Mouse (Mus musculus) bone marrow, adult 2 months (tissue): ENCODE results near the gene Pou2f1.

Source experiments
- CTCF ChIP-seq: fragments of 200-500 bp; IDR thresholded peaks from 2 replicates; pipeline ENCODE4 v1.5.1; 2011; ENCODE audit warnings: low read length, control low read depth; ENCODE audit not compliant: control insufficient read depth, insufficient read depth
- POLR2A ChIP-seq: fragments of 200-500 bp; IDR thresholded peaks from 2 replicates; pipeline ENCODE4 v1.6.1; 2011; ENCODE audit warnings: low read depth, mild to moderate bottlenecking, control low read depth, low read length, borderline replicate concordance; ENCODE audit not compliant: control insufficient read depth

GRCm38 (mm10) chr1:165844956-165845355 lies 157.5 kb downstream of the Pou2f1 start:
- TF ChIP-seq POLR2A (no peak; the same call in 1 of the 2 replicates), CTCF (no peak)
